Mouse (Mus musculus): ENCODE results near the gene Zcwpw1. TPM values are rescaled to one million over a fixed set of nuclear protein-coding genes. Genes with fewer than 3 reads are reported as not detected.
"Not testable (repeated sequence)": the region's sequence is repeated elsewhere in the genome, so short reads cannot be mapped to it uniquely, and the experiment has no call there.

The Zcwpw1 gene
- polyA plus RNA-seq, 1 experiment from 2014 or later, result 13.1 TPM

DNA sequence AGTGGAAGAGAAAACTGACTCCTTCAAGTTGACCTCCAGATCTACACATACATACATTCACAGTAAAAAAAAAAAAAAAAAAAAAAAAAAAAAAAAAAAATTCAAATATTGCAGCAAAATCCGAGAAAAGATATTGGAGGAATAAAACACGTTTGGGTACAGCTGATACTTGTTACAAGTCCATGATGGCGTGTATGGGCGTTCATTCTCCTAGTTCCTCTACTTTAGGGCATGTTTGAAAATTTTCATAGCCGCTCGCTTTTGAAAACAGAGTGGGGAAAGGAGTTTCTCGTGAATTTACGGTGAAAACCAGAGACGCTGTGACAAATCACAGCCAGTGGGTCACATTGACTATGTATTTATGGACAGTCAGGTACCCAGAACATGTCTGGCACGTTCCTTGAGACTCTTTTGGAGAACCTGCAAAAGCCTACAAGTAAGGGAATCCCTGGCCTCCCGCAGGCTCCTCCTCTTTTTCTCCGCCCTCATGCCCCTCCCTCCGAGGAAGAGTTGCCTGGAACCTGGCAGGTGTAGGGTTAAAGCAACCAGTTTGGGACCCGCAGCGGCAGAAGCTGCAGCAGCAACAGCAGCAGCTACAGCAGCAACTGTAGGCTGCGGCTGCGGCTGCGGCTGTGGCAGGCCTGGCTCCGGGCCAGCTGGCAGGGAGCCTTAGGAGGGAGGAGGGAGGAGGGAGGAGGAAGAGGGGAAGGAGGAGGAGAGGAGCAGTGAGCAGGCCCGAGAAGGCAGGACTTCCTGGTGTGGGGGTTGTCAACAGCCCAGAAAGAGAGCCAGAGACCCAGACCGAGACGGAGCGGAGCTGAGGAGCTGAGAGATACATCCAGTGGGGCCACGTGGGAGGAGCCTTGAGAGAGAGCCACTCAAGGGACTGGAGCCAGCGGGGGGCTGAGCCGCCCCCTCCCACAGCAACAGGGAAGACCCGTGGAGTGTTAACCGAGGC lies 42.1 kb upstream of the Zcwpw1 start, which contains the start of gene Tsc22d4:
TSS of gene Tsc22d4 (plus strand) at position 517 of the 958 bp plus-strand sequence.
- Histone ChIP-seq H3K4me2 (ENCODE audit: low read length) (peak within 1 kb of the TSS; percentile 96), H3K4me1 (ENCODE audit: control insufficient read depth, insufficient read depth, low read length) (peaks cover 37% of the 10 kb centered on the region), H3K9me3 (replicated peaks; ENCODE audit: control insufficient read depth, low read length, poor library complexity, severe bottlenecking) (no peaks in the 10 kb centered on the region), H3K9ac (ENCODE audit: low read depth, low read length) (peak within 1 kb of the TSS; percentile 82), H3K4me3 (ENCODE audit: low read depth, low read length) (peak within 1 kb of the TSS; percentile 64), H3K27me3 (ENCODE audit: control insufficient read depth, insufficient read depth, low read depth, low read length) (no peaks in the 10 kb centered on the region), H3K27ac (ENCODE audit: low read length) (peak within 1 kb of the TSS; percentile 87), H3K36me3 (ENCODE audit: control insufficient read depth, insufficient read depth, low read length) (no peaks in the 10 kb centered on the region)
- WGBS, result 4% methylated on average over 28 of the region's 28 CpGs
- ATAC-seq, result peak; percentile 75

DNA sequence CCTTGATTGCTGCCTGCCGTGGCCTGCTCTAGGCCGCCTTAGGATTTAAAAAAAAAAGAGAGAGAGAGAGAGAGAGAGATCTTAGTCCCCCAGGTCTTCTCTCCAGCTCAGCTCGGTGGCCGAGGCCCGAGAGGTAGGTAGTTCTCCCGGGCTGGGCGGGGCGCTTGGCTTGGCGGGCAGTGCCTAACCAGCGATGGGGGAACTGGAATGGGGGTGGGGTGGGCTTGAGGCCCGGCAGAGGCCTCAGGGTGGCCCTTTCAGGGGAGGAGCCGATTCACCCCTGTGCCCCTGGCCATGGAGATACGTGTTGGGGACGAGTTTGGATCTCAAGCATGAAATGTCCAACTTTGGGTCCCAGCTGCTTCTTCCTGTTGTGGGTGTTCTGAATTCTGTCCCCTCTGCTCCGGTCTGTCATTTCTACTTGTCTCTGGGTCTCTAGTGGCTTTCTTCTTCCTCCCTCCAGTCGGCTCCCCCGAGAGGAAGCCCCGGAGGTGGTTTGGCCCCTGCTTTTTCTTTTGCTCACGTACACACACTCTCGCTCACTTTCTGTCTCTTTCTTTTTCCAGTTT lies 41.2 kb upstream of the Zcwpw1 start:
- Histone ChIP-seq H3K9me3 (replicated peaks; ENCODE audit: control insufficient read depth, low read length, poor library complexity, severe bottlenecking) (no peaks in the 10 kb centered on the region), H3K36me3 (ENCODE audit: control insufficient read depth, insufficient read depth, low read length) (no peaks in the 10 kb centered on the region), H3K4me1 (ENCODE audit: control insufficient read depth, insufficient read depth, low read length) (peaks cover 37% of the 10 kb centered on the region), H3K27ac (ENCODE audit: low read length) (peak overlapping the region; percentile 87), H3K4me3 (ENCODE audit: low read depth, low read length) (peak overlapping the region; percentile 64), H3K9ac (ENCODE audit: low read depth, low read length) (peak overlapping the region; percentile 82), H3K27me3 (ENCODE audit: control insufficient read depth, insufficient read depth, low read depth, low read length) (no peaks in the 10 kb centered on the region), H3K4me2 (ENCODE audit: low read length) (peak overlapping the region; percentile 96)
- under 1% methylated on average over 19 of the region's 20 CpGs for WGBS
- no peak for ATAC-seq

DNA sequence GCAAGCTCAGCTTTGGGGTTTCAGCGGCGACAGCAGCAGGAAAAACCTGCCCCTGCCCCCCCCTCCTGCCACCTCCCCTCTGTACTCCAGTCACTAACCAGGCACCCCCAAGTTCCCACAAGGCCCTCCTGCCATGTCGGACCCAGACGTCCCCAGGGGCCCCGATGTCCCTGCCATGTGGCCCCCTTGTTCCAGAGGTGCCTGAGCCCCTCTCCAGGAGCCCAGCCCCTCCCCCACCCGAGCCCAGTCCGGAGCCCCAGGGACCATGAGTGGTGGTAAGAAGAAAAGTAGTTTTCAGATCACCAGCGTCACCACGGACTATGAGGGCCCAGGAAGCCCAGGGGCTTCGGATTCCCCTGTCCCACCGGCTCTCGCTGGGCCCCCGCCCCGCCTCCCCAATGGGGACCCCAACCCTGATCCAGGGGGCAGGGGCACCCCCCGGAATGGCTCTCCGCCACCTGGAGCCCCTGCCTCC lies 40.7 kb upstream of the Zcwpw1 start:
- 1% methylated on average over 16 of the region's 16 CpGs for WGBS
- peak overlapping the region; percentile 64 for H3K4me3 ChIP-seq (ENCODE audit: low read depth, low read length)
- H3K27me3 ChIP-seq (ENCODE audit: control insufficient read depth, insufficient read depth, low read depth, low read length), result no peaks in the 10 kb centered on the region
- peak overlapping the region; percentile 87 for H3K27ac ChIP-seq (ENCODE audit: low read length)
- H3K4me2 ChIP-seq (ENCODE audit: low read length), result peak overlapping the region; percentile 96
- no peaks in the 10 kb centered on the region for H3K36me3 ChIP-seq (ENCODE audit: control insufficient read depth, insufficient read depth, low read length)
- H3K4me1 ChIP-seq (ENCODE audit: control insufficient read depth, insufficient read depth, low read length), result peaks cover 33% of the 10 kb centered on the region
- no peaks in the 10 kb centered on the region for H3K9me3 ChIP-seq (replicated peaks; ENCODE audit: control insufficient read depth, low read length, poor library complexity, severe bottlenecking)
- peak overlapping the region; percentile 82 for H3K9ac ChIP-seq (ENCODE audit: low read depth, low read length)
- ATAC-seq, result 0 out of 2 replicates have a peak, but pooled peaks have one; percentile 7

DNA sequence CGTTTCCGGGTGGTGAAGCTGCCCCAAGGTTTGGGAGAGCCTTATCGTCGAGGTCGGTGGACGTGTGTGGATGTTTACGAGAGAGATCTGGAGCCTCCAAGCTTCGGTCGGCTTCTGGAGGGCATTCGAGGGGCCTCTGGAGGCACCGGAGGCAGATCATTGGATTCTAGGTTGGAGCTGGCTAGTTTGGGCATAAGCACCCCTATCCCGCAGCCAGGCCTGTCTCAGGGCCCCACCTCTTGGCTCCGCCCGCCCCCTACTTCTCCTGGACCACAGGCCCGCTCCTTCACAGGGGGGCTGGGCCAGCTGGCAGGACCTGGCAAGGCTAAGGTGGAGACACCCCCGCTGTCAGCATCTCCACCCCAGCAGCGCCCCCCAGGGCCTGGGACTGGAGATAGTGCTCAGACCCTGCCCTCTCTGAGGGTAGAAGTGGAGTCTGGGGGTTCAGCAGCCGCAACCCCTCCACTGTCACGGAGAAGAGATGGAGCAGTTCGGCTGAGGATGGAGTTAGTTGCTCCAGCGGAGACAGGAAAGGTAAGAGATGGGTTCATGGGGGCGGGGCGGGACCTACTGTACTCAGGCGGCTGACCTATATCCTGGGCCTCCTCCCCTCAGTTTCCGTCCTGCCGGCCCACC lies 40.2 kb upstream of the Zcwpw1 start:
- Histone ChIP-seq H3K36me3 (ENCODE audit: control insufficient read depth, insufficient read depth, low read length) (no peaks in the 10 kb centered on the region), H3K27ac (ENCODE audit: low read length) (peak overlapping the region; percentile 45; the same call in 1 of the 2 replicates), H3K4me2 (ENCODE audit: low read length) (peak overlapping the region; percentile 96), H3K27me3 (ENCODE audit: control insufficient read depth, insufficient read depth, low read depth, low read length) (no peaks in the 10 kb centered on the region), H3K9me3 (replicated peaks; ENCODE audit: control insufficient read depth, low read length, poor library complexity, severe bottlenecking) (no peaks in the 10 kb centered on the region), H3K4me1 (ENCODE audit: control insufficient read depth, insufficient read depth, low read length) (peaks cover 33% of the 10 kb centered on the region), H3K4me3 (ENCODE audit: low read depth, low read length) (peak overlapping the region; percentile 64), H3K9ac (ENCODE audit: low read depth, low read length) (peak overlapping the region; percentile 82)
- whole genome bisulfite sequencing, result 8% methylated on average over 26 of the region's 26 CpGs
- peak; percentile 11; the same call in 1 of the 2 replicates for ATAC-seq

DNA sequence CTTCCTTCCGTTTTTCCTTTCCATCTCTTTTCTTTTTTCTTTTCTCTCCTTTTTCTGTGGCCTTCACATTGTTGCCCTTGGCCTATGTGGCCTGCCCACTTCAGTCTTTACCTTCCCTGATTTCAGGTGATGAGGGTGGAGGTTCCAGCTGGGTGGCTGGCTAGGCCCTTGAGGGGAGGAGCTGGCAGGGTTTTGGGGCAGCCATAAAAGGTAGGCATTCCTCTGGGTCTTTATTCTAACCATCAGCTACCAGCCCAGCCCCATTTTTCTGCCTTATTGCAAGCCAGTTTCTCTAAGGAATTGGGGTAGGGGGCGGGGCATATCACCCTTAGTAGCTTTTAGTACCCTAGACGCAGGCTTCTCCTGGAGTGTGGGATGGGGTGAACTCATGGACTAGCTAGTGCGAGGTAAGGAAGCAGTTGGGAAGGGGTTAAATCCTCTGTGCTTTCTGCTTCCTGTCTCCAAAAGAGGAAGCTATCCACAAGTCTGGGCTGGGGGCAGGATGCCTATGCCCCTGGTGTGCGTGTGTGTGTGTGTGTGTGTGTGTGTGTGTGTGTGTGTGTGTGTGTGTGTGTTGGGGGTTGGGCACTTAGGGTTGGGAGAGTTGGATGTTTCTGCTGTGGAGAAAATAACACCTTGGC lies 39.3 kb upstream of the Zcwpw1 start:
- peaks cover 33% of the 10 kb centered on the region for H3K4me1 ChIP-seq (ENCODE audit: control insufficient read depth, insufficient read depth, low read length)
- peak overlapping the region; percentile 54 for H3K9ac ChIP-seq (ENCODE audit: low read depth, low read length)
- H3K4me2 ChIP-seq (ENCODE audit: low read length), result peak overlapping the region; percentile 96
- 44% methylated on average over 5 of the region's 5 CpGs for WGBS
- no peaks in the 10 kb centered on the region for H3K9me3 ChIP-seq (replicated peaks; ENCODE audit: control insufficient read depth, low read length, poor library complexity, severe bottlenecking)
- no peak for ATAC-seq
- no peaks in the 10 kb centered on the region for H3K36me3 ChIP-seq (ENCODE audit: control insufficient read depth, insufficient read depth, low read length)
- H3K27ac ChIP-seq (ENCODE audit: low read length), result peak overlapping the region; percentile 58; the same call in 1 of the 2 replicates
- peak overlapping the region; percentile 64 for H3K4me3 ChIP-seq (ENCODE audit: low read depth, low read length)
- H3K27me3 ChIP-seq (ENCODE audit: control insufficient read depth, insufficient read depth, low read depth, low read length), result no peaks in the 10 kb centered on the region

DNA sequence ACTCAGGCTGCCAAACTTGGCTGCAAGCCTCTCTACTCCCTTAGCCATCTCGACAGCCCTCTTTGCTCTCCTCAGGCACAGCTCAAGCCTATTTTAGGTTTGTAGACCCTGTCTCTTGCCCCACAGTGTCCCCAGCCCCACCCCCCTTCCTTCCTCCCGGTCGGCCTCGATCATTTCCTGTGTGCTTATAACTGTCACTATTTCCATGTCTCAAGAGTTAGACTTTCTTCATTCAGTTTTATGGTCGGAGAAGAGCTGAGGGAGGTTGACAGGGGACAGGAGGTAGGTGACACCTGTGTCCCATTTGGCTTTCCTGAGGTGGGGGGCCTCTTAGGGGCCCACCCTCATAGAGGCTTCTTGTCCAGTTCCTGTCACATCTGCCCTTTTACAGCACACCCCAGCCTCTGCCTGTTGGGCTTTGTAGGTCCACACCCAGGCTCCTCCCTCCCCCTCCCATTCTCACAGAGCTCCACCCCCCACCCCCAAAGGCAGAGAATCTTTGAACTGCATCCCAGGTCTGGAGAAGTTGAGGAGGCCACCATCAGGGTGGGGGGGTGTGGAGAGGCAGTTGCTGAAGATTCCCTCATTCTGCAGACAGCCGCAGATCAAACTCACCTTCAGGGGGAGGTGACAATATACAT lies 38.3 kb upstream of the Zcwpw1 start:
- WGBS, result 84% methylated on average over 6 of the region's 6 CpGs
- Histone ChIP-seq H3K9ac (ENCODE audit: low read depth, low read length) (no peak overlapping the region), H3K9me3 (replicated peaks; ENCODE audit: control insufficient read depth, low read length, poor library complexity, severe bottlenecking) (no peaks in the 10 kb centered on the region), H3K36me3 (ENCODE audit: control insufficient read depth, insufficient read depth, low read length) (no peaks in the 10 kb centered on the region), H3K4me1 (ENCODE audit: control insufficient read depth, insufficient read depth, low read length) (peaks cover 33% of the 10 kb centered on the region), H3K27ac (ENCODE audit: low read length) (no peak overlapping the region), H3K27me3 (ENCODE audit: control insufficient read depth, insufficient read depth, low read depth, low read length) (no peaks in the 10 kb centered on the region), H3K4me2 (ENCODE audit: low read length) (no peak overlapping the region; the same call in 1 of the 2 replicates), H3K4me3 (ENCODE audit: low read depth, low read length) (no peak overlapping the region)
- no peak for ATAC-seq

DNA sequence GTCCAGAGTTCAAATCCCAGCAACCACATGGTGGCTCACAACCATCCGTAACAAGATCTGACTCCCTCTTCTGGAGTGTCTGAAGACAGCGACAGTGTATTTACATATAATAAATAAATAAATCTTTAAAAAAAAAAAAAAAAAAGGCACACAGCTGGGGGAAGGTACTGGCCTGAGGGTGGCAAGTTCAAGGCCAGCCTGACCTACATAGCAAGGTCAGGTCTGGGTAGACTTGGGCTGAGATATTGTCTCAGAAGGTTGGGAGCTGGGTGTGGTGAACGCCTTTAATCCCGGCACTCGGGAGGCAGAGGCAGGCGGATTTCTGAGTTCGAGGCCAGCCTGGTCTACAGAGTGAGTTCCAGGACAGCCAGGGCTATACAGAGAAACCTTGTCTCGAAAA lies 37.4 kb upstream of the Zcwpw1 start:
- not testable (repeated sequence) for H3K27ac ChIP-seq (ENCODE audit: low read length); H3K9ac ChIP-seq (ENCODE audit: low read depth, low read length); H3K4me3 ChIP-seq (ENCODE audit: low read depth, low read length); ATAC-seq; H3K9me3 ChIP-seq (replicated peaks; ENCODE audit: control insufficient read depth, low read length, poor library complexity, severe bottlenecking); H3K27me3 ChIP-seq (ENCODE audit: control insufficient read depth, insufficient read depth, low read depth, low read length); H3K4me2 ChIP-seq (ENCODE audit: low read length); H3K36me3 ChIP-seq (ENCODE audit: control insufficient read depth, insufficient read depth, low read length)
- 98% methylated on average over 5 of the region's 8 CpGs for WGBS
- H3K4me1 ChIP-seq (ENCODE audit: control insufficient read depth, insufficient read depth, low read length), result peaks cover 32% of the 10 kb centered on the region

DNA sequence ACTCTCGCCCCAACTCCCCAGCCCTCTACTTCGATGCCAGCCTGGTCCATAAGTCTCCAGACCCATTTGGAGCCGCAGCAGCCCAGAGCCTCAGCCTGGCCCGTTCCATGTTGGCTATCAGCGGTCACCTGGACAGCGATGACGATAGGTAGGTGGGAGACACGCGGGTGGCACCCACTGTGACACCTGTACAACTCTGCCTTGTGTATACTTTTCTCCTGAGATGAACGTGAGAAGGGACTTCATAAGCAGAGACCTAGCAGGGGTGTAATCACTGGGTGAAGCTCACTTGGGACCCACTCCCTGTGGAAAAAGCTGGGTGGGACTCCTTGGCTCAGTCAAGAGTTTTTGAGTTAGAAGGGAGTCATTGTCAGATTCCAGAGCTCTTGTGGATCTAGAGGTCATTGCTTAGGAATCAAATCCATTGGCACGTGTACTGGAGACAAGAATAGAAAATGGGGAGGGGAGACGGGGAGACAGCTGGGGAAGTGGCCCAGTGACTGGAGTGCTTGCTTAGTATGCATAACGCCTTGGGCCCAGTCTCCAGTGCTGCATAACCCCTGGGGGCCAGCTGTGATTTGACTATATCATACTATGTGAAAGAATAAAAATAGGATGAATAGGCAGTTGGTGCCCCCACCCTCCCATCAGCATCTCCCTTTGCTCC lies 36.2 kb upstream of the Zcwpw1 start:
- Histone ChIP-seq H3K4me2 (ENCODE audit: low read length) (no peak overlapping the region), H3K9me3 (replicated peaks; ENCODE audit: control insufficient read depth, low read length, poor library complexity, severe bottlenecking) (no peaks in the 10 kb centered on the region), H3K9ac (ENCODE audit: low read depth, low read length) (no peak overlapping the region), H3K27ac (ENCODE audit: low read length) (no peak overlapping the region), H3K36me3 (ENCODE audit: control insufficient read depth, insufficient read depth, low read length) (no peaks in the 10 kb centered on the region), H3K4me1 (ENCODE audit: control insufficient read depth, insufficient read depth, low read length) (peaks cover 27% of the 10 kb centered on the region), H3K4me3 (ENCODE audit: low read depth, low read length) (no peak overlapping the region), H3K27me3 (ENCODE audit: control insufficient read depth, insufficient read depth, low read depth, low read length) (no peaks in the 10 kb centered on the region)
- ATAC-seq, result no peak
- WGBS, result 91% methylated on average over 13 of the region's 13 CpGs

Data from midbrain, embryonic 16.5 days (tissue).